Mouse (Mus musculus) liver, embryonic 12.5 days (tissue): ENCODE measurements at regions not wholly inside any gene's neighbourhood (a gene's known extent, or its start where the extent isn't known, plus 50 kb on each side); places are given as distances from the start of the nearest gene placed in this dataset.

ENCODE experiments used
- ATAC-seq: fragments of 200-750 bp; cut with Nextera tagmentation; 2 replicates; pipeline ENCODE4 v1.8.0; 2017; ENCODE audit warnings: moderate number of reproducible peaks, mild to moderate bottlenecking, moderate library complexity
- H3K27ac ChIP-seq: fragments of 300-500 bp; sonication (generic); 2 replicates; pipeline ENCODE4 v1.5.1; 2016; ENCODE audit warnings: mild to moderate bottlenecking
- H3K27me3 ChIP-seq: fragments of 300-500 bp; sonication (generic); replicated peaks from 2 replicates; pipeline ENCODE4 v1.6.1; 2016; ENCODE audit warnings: mild to moderate bottlenecking, moderate library complexity
- H3K36me3 ChIP-seq: fragments of 300-500 bp; sonication (generic); 2 replicates; pipeline ENCODE4 v1.6.1; 2016; ENCODE audit warnings: mild to moderate bottlenecking, moderate library complexity
- H3K4me1 ChIP-seq: fragments of 300-500 bp; sonication (generic); 2 replicates; pipeline ENCODE4 v1.6.1; 2016
- H3K4me2 ChIP-seq: fragments of 300-500 bp; sonication (generic); 2 replicates; pipeline ENCODE4 v1.6.1; 2016; ENCODE audit warnings: mild to moderate bottlenecking, moderate library complexity
- H3K4me3 ChIP-seq: fragments of 300-500 bp; sonication (generic); 2 replicates; pipeline ENCODE4 v1.5.1; 2016; ENCODE audit warnings: mild to moderate bottlenecking, moderate library complexity
- H3K9ac ChIP-seq: fragments of 300-500 bp; sonication (generic); 2 replicates; pipeline ENCODE4 v1.6.1; 2016; ENCODE audit warnings: mild to moderate bottlenecking, moderate library complexity
- H3K9me3 ChIP-seq: fragments of 300-500 bp; sonication (generic); replicated peaks from 2 replicates; pipeline ENCODE4 v1.6.1; 2016; ENCODE audit warnings: mild to moderate bottlenecking, moderate library complexity
- WGBS: fragments of 180-500 bp; shearing (Covaris S2); methylation state at CpG from one replicate; pipeline ENCODE4 v1.1.7; 2016; ENCODE audit not compliant: insufficient replicate concordance; 5-methylcytosine and 5-hydroxymethylcytosine counted together

DNA sequence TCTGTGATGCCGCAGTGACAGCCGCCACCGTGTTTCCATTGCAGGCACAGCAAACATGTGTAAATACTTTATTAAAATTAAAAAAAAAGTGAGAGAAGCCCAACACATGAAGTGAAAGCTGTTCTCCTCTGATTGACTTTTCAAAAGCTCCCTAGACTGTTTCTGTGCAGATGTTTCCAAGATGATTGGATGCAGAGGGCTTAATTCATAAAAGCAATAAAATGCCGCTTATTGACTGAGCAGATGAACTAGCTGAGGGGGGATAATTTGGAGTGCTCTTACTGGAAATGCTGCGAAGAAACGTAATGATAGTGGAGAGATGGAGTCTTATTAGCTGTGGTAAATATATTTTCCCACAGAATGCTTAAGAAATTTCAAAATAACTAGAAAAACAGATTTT is 170.4 kb downstream of the Rnf144a start:
- no peak for ATAC-seq

DNA sequence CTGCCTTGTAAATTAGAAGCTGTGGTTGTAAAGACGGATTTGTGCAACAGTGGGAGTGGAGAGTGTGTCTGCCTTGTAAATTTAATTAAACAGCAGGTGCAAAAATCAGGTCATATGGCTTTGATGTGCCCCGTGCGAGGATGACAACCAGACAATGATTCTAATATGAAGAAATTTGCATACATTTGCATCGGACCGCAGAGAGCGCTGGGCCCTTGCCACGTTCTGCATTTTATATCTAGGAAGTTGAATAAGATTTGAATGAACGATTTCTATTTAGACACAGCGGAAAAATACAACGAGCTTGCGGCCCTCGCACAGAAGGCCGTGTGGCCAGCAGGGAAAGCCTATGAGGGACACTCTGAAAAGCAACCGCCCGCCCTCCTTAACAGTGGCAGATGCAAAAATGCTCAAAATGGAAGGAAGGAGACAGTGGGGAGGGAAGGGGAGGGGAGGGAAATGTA is 187.5 kb downstream of the Rnf144a start:
- Histone ChIP-seq H3K4me2 (no peak overlapping the region), H3K36me3 (no peaks in the 10 kb centered on the region), H3K27me3 (no peaks in the 10 kb centered on the region), H3K27ac (no peak overlapping the region), H3K4me1 (no peaks in the 10 kb centered on the region), H3K9ac (no peak overlapping the region), H3K9me3 (no peaks in the 10 kb centered on the region), H3K4me3 (no peak overlapping the region)
- 78% methylated on average over 15 of the region's 15 CpGs for WGBS
- no peak for ATAC-seq

More for the DNA sequence above, 170.4 kb downstream of the Rnf144a start:
- no peak overlapping the region for H3K4me3 ChIP-seq
- 74% methylated on average over 6 of the region's 6 CpGs for WGBS
- H3K9ac ChIP-seq, result no peak overlapping the region
- no peaks in the 10 kb centered on the region for H3K36me3 ChIP-seq
- no peak overlapping the region for H3K4me2 ChIP-seq
- no peaks in the 10 kb centered on the region for H3K27me3 ChIP-seq
- H3K4me1 ChIP-seq, result no peaks in the 10 kb centered on the region
- no peaks in the 10 kb centered on the region for H3K9me3 ChIP-seq
- no peak overlapping the region for H3K27ac ChIP-seq

DNA sequence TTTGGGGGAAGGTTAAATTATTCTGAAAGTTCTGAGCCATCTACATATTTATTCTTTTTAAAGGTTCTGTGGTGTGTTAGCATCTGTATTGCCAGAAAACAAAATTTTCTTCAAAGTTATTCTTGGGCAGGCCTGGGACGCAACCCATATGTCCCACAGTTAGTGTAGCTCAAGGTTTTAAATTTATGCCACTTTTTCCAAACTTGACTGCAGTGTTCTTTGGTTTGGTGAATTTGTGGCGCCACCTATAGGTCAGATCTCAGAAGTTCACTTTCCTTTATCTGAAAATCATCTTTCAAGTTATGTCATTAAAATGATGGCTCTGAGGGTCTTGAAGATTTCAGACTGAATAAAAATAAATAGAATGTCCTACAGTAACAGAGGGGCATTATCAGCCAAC is 188.7 kb downstream of the Rnf144a start:
- Histone ChIP-seq H3K9ac (no peak overlapping the region), H3K27me3 (no peaks in the 10 kb centered on the region), H3K4me1 (no peaks in the 10 kb centered on the region), H3K27ac (no peak overlapping the region), H3K9me3 (no peaks in the 10 kb centered on the region), H3K4me3 (no peak overlapping the region), H3K36me3 (no peaks in the 10 kb centered on the region), H3K4me2 (no peak overlapping the region)
- no peak for ATAC-seq
- 8% methylated on average over 2 of the region's 2 CpGs for WGBS

DNA sequence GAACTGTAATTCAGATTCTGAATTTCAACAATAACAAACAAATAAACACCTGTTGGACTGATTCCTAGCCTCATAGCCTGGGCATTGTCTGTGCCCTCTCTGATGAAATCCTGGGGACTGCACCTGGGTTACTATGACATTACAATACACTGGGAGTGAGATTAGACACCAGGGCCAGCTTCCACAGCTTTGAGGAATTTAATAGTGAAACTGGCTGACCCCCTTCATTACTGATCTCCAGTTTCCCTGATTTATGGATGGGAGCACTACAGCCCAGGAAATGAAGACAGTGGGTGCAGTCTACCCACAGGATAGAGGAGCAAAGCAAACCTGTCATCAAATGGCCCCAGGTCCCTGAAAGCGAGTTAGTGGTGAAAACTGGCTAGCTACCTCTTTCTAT is 202.6 kb downstream of the Rnf144a start:
- no peak for ATAC-seq
- no peaks in the 10 kb centered on the region for H3K36me3 ChIP-seq
- H3K9me3 ChIP-seq, result no peaks in the 10 kb centered on the region
- no peaks in the 10 kb centered on the region for H3K4me1 ChIP-seq
- no peak overlapping the region for H3K27ac ChIP-seq
- H3K9ac ChIP-seq, result no peak overlapping the region
- 21% methylated on average over 1 of the region's 1 CpGs for WGBS
- no peak overlapping the region for H3K4me3 ChIP-seq
- no peak overlapping the region for H3K4me2 ChIP-seq
- no peaks in the 10 kb centered on the region for H3K27me3 ChIP-seq

DNA sequence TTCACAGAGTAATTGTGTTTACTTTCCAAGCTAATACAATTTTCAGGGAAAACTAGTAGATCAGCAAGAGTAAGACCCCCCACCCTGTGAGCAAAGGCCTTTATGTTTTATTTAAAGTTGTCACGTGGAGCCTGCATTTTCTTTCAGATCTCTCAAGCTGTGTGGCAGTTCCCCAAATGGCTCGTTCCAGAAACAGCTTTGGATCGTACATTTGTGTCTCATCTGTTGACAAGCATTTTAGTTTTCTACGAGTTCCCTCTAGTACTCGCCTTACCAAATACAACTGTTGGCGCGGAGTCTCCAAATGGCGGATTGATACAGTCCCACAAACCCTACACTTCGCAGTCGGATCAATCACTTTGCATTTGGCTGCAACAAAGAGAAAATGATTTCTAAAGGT is 203.6 kb downstream of the Rnf144a start:
- H3K27me3 ChIP-seq, result no peaks in the 10 kb centered on the region
- no peak overlapping the region for H3K27ac ChIP-seq
- 72% methylated on average over 10 of the region's 10 CpGs for WGBS
- H3K9ac ChIP-seq, result no peak overlapping the region
- H3K9me3 ChIP-seq, result no peaks in the 10 kb centered on the region
- no peak overlapping the region for H3K4me2 ChIP-seq
- no peaks in the 10 kb centered on the region for H3K36me3 ChIP-seq
- no peak for ATAC-seq
- H3K4me3 ChIP-seq, result no peak overlapping the region
- H3K4me1 ChIP-seq, result no peaks in the 10 kb centered on the region

DNA sequence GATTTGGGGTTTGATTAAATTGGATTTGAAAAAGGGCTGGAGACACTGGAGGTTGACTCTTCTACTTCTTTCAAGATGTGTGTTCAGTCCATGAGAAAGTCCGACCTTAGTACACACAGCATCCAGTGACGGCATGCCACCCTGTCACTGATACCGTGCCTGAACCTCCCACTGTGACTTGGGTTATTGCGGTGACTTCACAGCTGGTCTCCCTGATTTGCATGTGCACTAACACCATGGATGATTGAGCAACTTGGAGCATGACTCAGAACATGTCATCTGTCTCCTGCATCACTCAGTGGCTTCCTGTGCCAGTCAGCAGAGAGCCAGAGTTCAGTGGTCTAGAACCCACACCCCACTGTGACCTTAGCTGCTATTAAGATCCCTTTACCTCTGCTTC is 208.3 kb downstream of the Rnf144a start:
- Histone ChIP-seq H3K27me3 (no peaks in the 10 kb centered on the region), H3K9me3 (no peaks in the 10 kb centered on the region), H3K36me3 (no peaks in the 10 kb centered on the region), H3K4me1 (no peaks in the 10 kb centered on the region), H3K4me3 (no peak overlapping the region), H3K27ac (no peak overlapping the region), H3K9ac (no peak overlapping the region), H3K4me2 (no peak overlapping the region)
- 78% methylated on average over 4 of the region's 4 CpGs for WGBS
- no peak for ATAC-seq

DNA sequence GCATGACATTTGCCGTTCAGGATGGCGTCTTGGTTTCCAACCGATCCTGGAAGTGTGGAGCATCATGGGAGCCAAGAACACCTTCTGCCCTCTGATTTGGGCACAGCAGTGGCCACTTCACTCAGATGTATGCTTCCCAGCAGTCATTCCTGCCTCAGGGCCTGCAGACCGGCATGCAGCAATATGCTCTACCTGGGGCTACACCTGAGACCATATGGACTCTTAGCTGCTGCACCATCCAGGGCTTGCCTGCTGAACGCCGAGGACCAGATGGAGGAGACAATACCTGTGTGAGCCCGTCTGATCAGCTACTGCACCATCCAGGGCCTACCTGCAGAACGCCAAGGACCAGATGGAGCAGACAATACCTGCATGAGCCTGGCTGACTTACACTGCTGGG is 209.0 kb downstream of the Rnf144a start:
- Histone ChIP-seq H3K4me3 (no peak overlapping the region), H3K9me3 (no peaks in the 10 kb centered on the region), H3K27ac (no peak overlapping the region), H3K4me1 (no peaks in the 10 kb centered on the region), H3K4me2 (no peak overlapping the region), H3K27me3 (no peaks in the 10 kb centered on the region), H3K36me3 (no peaks in the 10 kb centered on the region), H3K9ac (no peak overlapping the region)
- 66% methylated on average over 8 of the region's 8 CpGs for WGBS
- no peak for ATAC-seq

DNA sequence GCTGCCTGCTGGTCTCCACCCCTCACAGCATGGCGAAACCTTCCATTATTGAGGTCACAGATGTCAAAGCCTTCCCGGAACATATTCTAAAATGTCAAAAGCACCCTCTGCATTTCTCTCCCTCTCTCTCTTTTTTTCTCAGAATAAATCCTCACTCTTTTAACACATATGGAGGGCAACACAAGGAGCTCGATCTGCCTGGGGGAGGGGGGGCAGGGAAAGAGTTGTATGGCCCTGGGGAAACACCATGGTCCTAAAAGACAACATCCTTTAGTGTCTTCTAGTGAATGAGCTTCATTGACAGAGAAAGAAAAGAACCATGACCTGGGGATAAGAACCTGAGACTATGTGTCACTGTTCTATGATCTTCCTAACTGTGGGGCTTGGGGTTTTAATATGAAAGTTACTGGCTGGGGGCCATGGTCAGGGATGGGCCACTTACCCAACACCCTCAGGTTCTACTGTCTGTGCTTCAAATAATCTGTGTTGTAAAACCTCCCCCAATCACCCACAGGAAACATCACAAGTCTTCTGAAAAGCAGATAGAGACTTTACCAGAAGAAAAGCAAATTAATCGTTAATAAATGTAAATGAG is 223.0 kb downstream of the Rnf144a start:
- Histone ChIP-seq H3K4me1 (no peaks in the 10 kb centered on the region), H3K36me3 (no peaks in the 10 kb centered on the region), H3K9me3 (no peaks in the 10 kb centered on the region), H3K27ac (no peak overlapping the region), H3K9ac (no peak overlapping the region), H3K4me2 (no peak overlapping the region), H3K27me3 (no peaks in the 10 kb centered on the region), H3K4me3 (no peak overlapping the region)
- ATAC-seq, result no peak
- 54% methylated on average over 4 of the region's 4 CpGs for WGBS

DNA sequence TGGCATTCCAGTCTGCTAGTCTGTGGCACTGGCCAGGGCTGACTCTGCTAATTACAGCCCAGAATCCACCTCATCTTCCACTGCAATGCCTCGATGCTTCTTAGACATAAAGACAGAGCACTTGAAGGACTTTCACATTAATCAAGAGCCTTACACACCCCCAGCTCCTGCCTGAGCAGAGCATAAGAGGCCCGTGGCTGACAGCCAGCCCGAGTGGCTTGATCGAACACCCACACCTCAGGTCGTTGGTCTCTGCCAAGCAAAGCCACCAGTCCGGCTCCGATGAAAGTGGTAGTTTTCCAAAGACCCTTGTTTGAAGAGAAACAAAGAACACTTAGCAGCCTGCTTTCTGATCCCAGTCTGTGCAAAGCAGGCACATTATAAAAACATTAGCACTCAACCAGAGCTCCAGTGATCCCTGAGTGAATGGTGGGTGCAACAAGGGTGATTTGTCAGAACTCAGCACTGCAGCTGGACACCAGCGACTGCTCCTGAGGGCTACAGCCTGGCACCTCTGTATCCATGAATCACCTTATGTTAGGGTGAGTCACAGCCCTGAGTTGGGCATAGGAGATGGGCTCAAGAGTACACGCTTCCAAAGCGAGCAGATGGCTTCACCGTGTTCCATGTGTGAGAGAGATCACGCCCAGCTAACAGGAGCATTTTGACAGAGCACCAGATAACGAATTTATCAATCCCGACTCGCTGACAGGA is 223.6 kb downstream of the Rnf144a start:
- H3K4me2 ChIP-seq, result no peak overlapping the region
- ATAC-seq, result no peak
- H3K9ac ChIP-seq, result no peak overlapping the region
- H3K4me1 ChIP-seq, result no peaks in the 10 kb centered on the region
- H3K36me3 ChIP-seq, result no peaks in the 10 kb centered on the region
- H3K9me3 ChIP-seq, result no peaks in the 10 kb centered on the region
- H3K27ac ChIP-seq, result no peak overlapping the region
- WGBS, result 61% methylated on average over 15 of the region's 15 CpGs
- no peaks in the 10 kb centered on the region for H3K27me3 ChIP-seq
- no peak overlapping the region for H3K4me3 ChIP-seq

DNA sequence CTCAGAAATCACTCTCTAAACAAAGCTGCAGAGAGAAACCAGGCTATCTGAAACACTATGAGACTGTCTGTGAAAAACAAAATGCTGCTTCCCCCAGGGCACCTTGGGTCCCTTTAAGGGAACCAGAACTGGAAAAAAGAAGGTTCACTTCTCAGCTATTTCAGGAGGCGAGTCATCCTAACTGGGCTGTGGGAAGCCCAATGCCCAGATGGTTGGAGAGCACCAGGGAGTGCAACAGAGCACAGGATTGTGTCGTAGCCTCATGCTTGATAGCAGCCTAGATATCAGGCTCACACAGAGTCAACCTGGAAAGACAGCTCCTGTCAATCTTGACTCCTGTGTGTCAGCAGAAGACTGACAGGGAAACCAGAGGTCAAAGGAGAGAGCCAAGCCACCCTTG is 226.1 kb downstream of the Rnf144a start:
- no peaks in the 10 kb centered on the region for H3K27me3 ChIP-seq

DNA sequence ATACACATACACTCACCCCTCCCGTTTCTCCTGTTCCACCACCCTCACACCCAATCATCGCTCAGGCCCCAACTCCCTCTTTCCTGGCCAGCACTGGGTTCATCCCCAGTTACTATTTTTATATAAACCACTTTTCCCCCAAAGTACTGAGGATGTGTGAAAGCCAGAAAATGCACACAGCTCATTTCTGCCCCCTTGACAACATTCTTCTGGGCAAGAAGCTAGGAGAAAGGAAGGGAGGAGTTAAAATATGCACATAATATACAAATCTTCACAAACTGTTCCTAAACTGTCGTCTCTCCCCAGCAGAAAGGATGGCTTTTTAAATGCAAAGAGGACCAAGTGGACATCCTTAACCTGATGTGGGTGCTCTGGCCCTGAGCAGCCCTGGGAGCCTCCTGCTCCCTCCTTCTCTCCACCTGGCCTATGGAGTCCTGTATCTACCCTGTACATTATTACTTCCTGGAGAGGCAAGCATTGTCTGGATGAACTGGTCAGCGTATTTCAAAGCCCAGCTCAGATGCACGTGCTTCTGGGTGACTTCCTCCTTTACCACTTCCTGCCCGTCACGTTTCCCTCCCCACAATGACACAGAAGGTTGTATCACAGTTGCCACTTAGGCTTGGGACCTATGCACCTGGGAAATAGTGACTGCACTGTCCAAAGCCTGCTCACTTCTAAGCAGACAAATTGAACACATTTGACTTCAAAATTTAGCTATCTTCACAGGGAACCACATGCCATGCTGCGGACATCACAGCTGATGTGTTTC is 227.8 kb downstream of the Rnf144a start:
- H3K27ac ChIP-seq, result no peak overlapping the region

More for the DNA sequence above, 226.1 kb downstream of the Rnf144a start:
- Histone ChIP-seq H3K36me3 (no peaks in the 10 kb centered on the region), H3K9ac (no peak overlapping the region), H3K9me3 (no peaks in the 10 kb centered on the region), H3K4me2 (no peak overlapping the region), H3K27ac (no peak overlapping the region), H3K4me1 (no peaks in the 10 kb centered on the region), H3K4me3 (no peak overlapping the region)
- ATAC-seq, result no peak
- 49% methylated on average over 2 of the region's 2 CpGs for WGBS

DNA sequence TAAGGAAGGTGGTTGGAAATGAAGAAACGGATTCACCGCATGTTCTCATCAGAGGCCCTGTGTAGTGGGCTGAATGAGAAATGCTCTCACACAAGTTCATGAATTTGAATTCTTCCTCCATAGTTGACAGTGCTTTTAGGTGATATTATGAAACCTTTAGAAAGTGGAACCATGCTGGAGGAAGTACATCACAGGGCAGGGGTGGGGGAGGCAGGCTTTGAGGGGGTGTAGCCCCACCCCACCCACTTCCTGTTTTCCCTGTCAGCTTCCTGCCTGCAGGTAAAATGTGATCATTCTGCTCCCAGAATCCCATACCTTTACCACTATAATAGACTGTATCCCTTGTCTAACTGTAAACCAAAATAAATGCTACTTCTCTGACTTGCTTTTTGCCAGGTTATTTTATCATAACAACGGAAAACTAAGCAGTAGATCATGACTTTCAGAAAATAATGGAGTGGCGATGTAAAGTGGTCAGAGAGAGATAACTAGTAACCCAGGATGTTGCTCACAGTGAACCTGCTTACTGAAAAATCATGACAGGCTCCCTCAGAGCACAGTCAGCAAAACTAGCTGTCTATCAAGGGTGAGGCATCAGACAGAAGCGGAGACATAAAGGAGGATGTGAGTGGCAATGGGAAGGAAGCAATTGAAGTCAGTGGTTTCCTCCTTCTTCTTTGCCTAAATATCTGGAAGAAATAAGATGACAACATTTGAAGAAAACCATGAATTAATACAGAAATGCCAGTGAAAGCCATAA is 230.2 kb downstream of the Rnf144a start:
- Histone ChIP-seq H3K27me3 (no peaks in the 10 kb centered on the region), H3K4me2 (no peak overlapping the region), H3K9me3 (no peaks in the 10 kb centered on the region), H3K9ac (no peak overlapping the region), H3K27ac (no peak overlapping the region), H3K4me3 (no peak overlapping the region), H3K4me1 (no peaks in the 10 kb centered on the region), H3K36me3 (no peaks in the 10 kb centered on the region)
- WGBS, result 58% methylated on average over 5 of the region's 5 CpGs
- no peak for ATAC-seq

More for the DNA sequence above, 227.8 kb downstream of the Rnf144a start:
- WGBS, result 39% methylated on average over 8 of the region's 8 CpGs
- H3K36me3 ChIP-seq, result no peaks in the 10 kb centered on the region
- H3K4me2 ChIP-seq, result no peak overlapping the region
- H3K9me3 ChIP-seq, result no peaks in the 10 kb centered on the region
- no peak for ATAC-seq
- H3K4me1 ChIP-seq, result no peaks in the 10 kb centered on the region
- no peaks in the 10 kb centered on the region for H3K27me3 ChIP-seq
- H3K9ac ChIP-seq, result no peak overlapping the region
- no peak overlapping the region for H3K4me3 ChIP-seq
